ENCODE assay signal across 48 mouse cellular contexts in genomic region chr1:152701066-152701465, GRCm38 (mm10). TPM values are rescaled to one million over a fixed set of nuclear protein-coding genes. Genes with fewer than 3 reads are reported as not detected.
"Had no signal": no experiment of that assay in that cellular context is flagged by ENCODE, and none has a peak within 500 bp of the region (broad histone marks: within the 10 kb centered on the region; RNA-seq: fewer than 3 reads in every experiment).

No protein-coding gene starts in this region.

- H3K4me3 ChIP-seq: heart, embryonic 12.5 days; heart, embryonic 13.5 days; heart, embryonic 15.5 days; hindbrain, embryonic 10.5 days; hindbrain, embryonic 12.5 days; hindbrain, embryonic 13.5 days; hindbrain, embryonic 15.5 days; intestine, embryonic 15.5 days; kidney, embryonic 15.5 days; layer of hippocampus, adult 2 months; left cerebral cortex, adult 2 months had no signal

- H3K27me3 ChIP-seq: heart, embryonic 12.5 days; heart, embryonic 13.5 days; heart, embryonic 15.5 days; hindbrain, embryonic 12.5 days; hindbrain, embryonic 13.5 days; hindbrain, embryonic 15.5 days; intestine, embryonic 15.5 days; kidney, embryonic 15.5 days had no signal

- H3K36me3 ChIP-seq: heart, embryonic 12.5 days; heart, embryonic 13.5 days; heart, embryonic 15.5 days; hindbrain, embryonic 10.5 days; hindbrain, embryonic 12.5 days; hindbrain, embryonic 13.5 days; hindbrain, embryonic 15.5 days; intestine, embryonic 15.5 days; kidney, embryonic 15.5 days had no signal

- DNase-seq: heart, postnatal 10 days; heart, postnatal 14 days; heart, postnatal 36 days; heart, postnatal 4 days; kidney, adult 11 months; kidney, adult 18-20 months; kidney, adult 8-10 months; kidney, adult 9 months; kidney, postnatal 10 days; kidney, postnatal 14 days; kidney, postnatal 36 days; kidney, postnatal 4 days; layer of hippocampus, adult 9-11 months; layer of hippocampus, postnatal 36 days had no signal

- H3K27ac ChIP-seq: heart, embryonic 13.5 days; heart, embryonic 15.5 days; hindbrain, embryonic 10.5 days; hindbrain, embryonic 12.5 days; hindbrain, embryonic 13.5 days; hindbrain, embryonic 14.5 days; hindbrain, embryonic 15.5 days; hindbrain, postnatal 0 days; intestine, embryonic 15.5 days; kidney, embryonic 15.5 days; kidney, postnatal 0 days; layer of hippocampus, adult 2 months; left cerebral cortex, adult 2 months had no signal

RNA-seq across cellular contexts. Expression of gene Apobec4, which starts 49.3 kb away (rescaled TPM):
- total RNA-seq: heart, postnatal 10 days; heart, postnatal 14 days; heart, postnatal 25 days; heart, postnatal 36 days; heart, postnatal 4 days; hematopoietic stem cell, adult 5-6 weeks; hindbrain, postnatal 0 days; layer of hippocampus, adult 18-20 months; layer of hippocampus, adult 2 months; layer of hippocampus, adult 8-10 months; layer of hippocampus, postnatal 10 days; layer of hippocampus, postnatal 14 days; layer of hippocampus, postnatal 25 days; layer of hippocampus, postnatal 36 days; left cerebral cortex, adult 18-20 months; left cerebral cortex, adult 2 months; left cerebral cortex, adult 8-10 months had no signal
- polyA plus RNA-seq: heart, embryonic 11.5 days; heart, embryonic 12.5 days; heart, embryonic 13.5 days; heart, embryonic 14.5 days; heart, embryonic 15.5 days; heart, embryonic 16.5 days; heart, postnatal 0 days; hindbrain, embryonic 10.5 days; hindbrain, embryonic 11.5 days; hindbrain, embryonic 12.5 days; hindbrain, embryonic 13.5 days; hindbrain, embryonic 15.5 days; hindbrain, postnatal 0 days; inflammation-experienced regulatory T-cells, adult 6 months; intestine, embryonic 15.5 days; intestine, embryonic 16.5 days; intestine, postnatal 0 days; kidney, embryonic 14.5 days; kidney, embryonic 15.5 days; kidney, embryonic 16.5 days; kidney, postnatal 0 days; large intestine, adult 2 months had no signal
